14 mouse cellular contexts compared by ENCODE assay signal in genomic region chr7:49485292-49485847, GRCm38 (mm10).
DNase-seq lines count a peak whose midpoint lies in the region; ATAC-seq and TF ChIP-seq lines count a peak whose summit lies in the region.
"Had no signal": no experiment of that assay in that cellular context is flagged by ENCODE, and none has a peak within 500 bp of the region (broad histone marks: within the 10 kb centered on the region; RNA-seq: fewer than 3 reads in every experiment).

No protein-coding gene starts in this region.

- ATAC-seq in embryonic facial prominence, embryonic 11.5 days (replicated peaks; ENCODE audit: insufficient number of reproducible peaks, low FRiP score, low TSS enrichment, low read depth), result 0 out of 2 replicates have a peak, but pooled peaks have one; percentile 57
- peak; percentile 79 for ATAC-seq in midbrain, embryonic 11.5 days (ENCODE audit: low FRiP score)
- no peak for ATAC-seq in CD4-positive, CD25-positive, alpha-beta regulatory T cell, adult 4 months
- ATAC-seq: intestine, postnatal 0 days had no signal

- no peak overlapping the region for H3K4me2 ChIP-seq in embryonic facial prominence, embryonic 11.5 days (ENCODE audit: low read depth, low read length)
- peak overlapping the region; percentile 0 for H3K4me2 ChIP-seq in midbrain, embryonic 11.5 days
- H3K4me2 ChIP-seq: liver, embryonic 13.5 days had no signal

- no peak overlapping the region for H3K4me3 ChIP-seq in embryonic facial prominence, embryonic 11.5 days (ENCODE audit: low read depth, low read length)
- no peak overlapping the region for H3K4me3 ChIP-seq in embryonic facial prominence, embryonic 10.5 days
- H3K4me3 ChIP-seq in layer of hippocampus, adult 2 months, result peak overlapping the region; percentile 34
- peak overlapping the region; percentile 16; the same call in 1 of the 2 replicates for H3K4me3 ChIP-seq in forebrain, embryonic 10.5 days
- H3K4me3 ChIP-seq in midbrain, embryonic 11.5 days (ENCODE audit: low read depth, low read length), result no peak overlapping the region
- H3K4me3 ChIP-seq: erythroblast, embryonic 14.5 days; liver, embryonic 13.5 days had no signal

- DNase-seq in embryonic facial prominence, embryonic 11.5 days (ENCODE audit: low spot score), result peak; percentile 51
- DNase-seq in embryonic facial prominence, embryonic 10.5 days (ENCODE audit: low spot score), result no peak
- DNase-seq in layer of hippocampus, adult 2 months (ENCODE audit: low spot score in 2 of 2), result no peak
- DNase-seq in layer of hippocampus, adult 9-11 months, result no peak
- DNase-seq in forebrain, embryonic 10.5 days (ENCODE audit: extremely low spot score, low spot score), result no peak
- peak; percentile 94 for DNase-seq in midbrain, embryonic 11.5 days (ENCODE audit: low spot score, missing footprints)
- no peak for DNase-seq in gastrocnemius, postnatal 4 days (ENCODE audit: low spot score in 2 of 2)
- DNase-seq: adrenal gland, postnatal 14 days; liver, embryonic 13.5 days; spleen, adult 18-20 months; thymus, postnatal 14 days had no signal

- no peak for TF ChIP-seq CTCF in layer of hippocampus, adult 2 months (conservative IDR thresholded peaks at IDR 0.05)

- no peak overlapping the region for H3K27ac ChIP-seq in embryonic facial prominence, embryonic 11.5 days (replicated peaks; ENCODE audit: low read depth, low read length)
- H3K27ac ChIP-seq in embryonic facial prominence, embryonic 10.5 days (replicated peaks), result no peak overlapping the region
- H3K27ac ChIP-seq in layer of hippocampus, adult 2 months, result peak overlapping the region; percentile 87
- H3K27ac ChIP-seq in forebrain, embryonic 10.5 days, result 0 out of 2 replicates have a peak overlapping the region, but pooled peaks have one; percentile 56
- no peak overlapping the region for H3K27ac ChIP-seq in midbrain, embryonic 11.5 days (ENCODE audit: low read depth, low read length)
- H3K27ac ChIP-seq: liver, embryonic 13.5 days had no signal

- no peaks in the 10 kb centered on the region for H3K36me3 ChIP-seq in embryonic facial prominence, embryonic 11.5 days (replicated peaks; ENCODE audit: control insufficient read depth, insufficient read depth, low read depth, low read length)
- H3K36me3 ChIP-seq in embryonic facial prominence, embryonic 10.5 days (replicated peaks), result no peaks in the 10 kb centered on the region
- no peaks in the 10 kb centered on the region for H3K36me3 ChIP-seq in forebrain, embryonic 10.5 days (replicated peaks)
- H3K36me3 ChIP-seq in midbrain, embryonic 11.5 days (ENCODE audit: control insufficient read depth, insufficient read depth, low read length), result no peaks in the 10 kb centered on the region
- H3K36me3 ChIP-seq: liver, embryonic 13.5 days had no signal

- H3K27me3 ChIP-seq in embryonic facial prominence, embryonic 11.5 days (ENCODE audit: control insufficient read depth, insufficient read depth, low read length), result no peaks in the 10 kb centered on the region
- H3K27me3 ChIP-seq in embryonic facial prominence, embryonic 10.5 days (replicated peaks; ENCODE audit: low read depth, poor library complexity, severe bottlenecking), result peaks cover 59% of the 10 kb centered on the region
- H3K27me3 ChIP-seq in forebrain, embryonic 10.5 days (ENCODE audit: poor library complexity, severe bottlenecking), result peaks cover 77% of the 10 kb centered on the region
- peaks cover 17% of the 10 kb centered on the region for H3K27me3 ChIP-seq in midbrain, embryonic 11.5 days (ENCODE audit: control insufficient read depth, insufficient read depth, low read length)
- H3K27me3 ChIP-seq: liver, embryonic 13.5 days had no signal

- peak overlapping the region; percentile 5; the same call in 1 of the 2 replicates for H3K9ac ChIP-seq in embryonic facial prominence, embryonic 11.5 days (replicated peaks; ENCODE audit: low read length)
- no peak overlapping the region for H3K9ac ChIP-seq in midbrain, embryonic 11.5 days (ENCODE audit: low read length)
- H3K9ac ChIP-seq: liver, embryonic 13.5 days had no signal

- H3K9me3 ChIP-seq in embryonic facial prominence, embryonic 11.5 days (replicated peaks; ENCODE audit: control insufficient read depth, low read length), result no peaks in the 10 kb centered on the region
- no peaks in the 10 kb centered on the region for H3K9me3 ChIP-seq in embryonic facial prominence, embryonic 10.5 days
- H3K9me3 ChIP-seq in forebrain, embryonic 10.5 days, result no peaks in the 10 kb centered on the region
- no peaks in the 10 kb centered on the region for H3K9me3 ChIP-seq in midbrain, embryonic 11.5 days (ENCODE audit: control insufficient read depth, low read length)
- H3K9me3 ChIP-seq: liver, embryonic 13.5 days had no signal

- peaks cover 6% of the 10 kb centered on the region for H3K4me1 ChIP-seq in embryonic facial prominence, embryonic 11.5 days (ENCODE audit: control insufficient read depth, insufficient read depth, low read length)
- H3K4me1 ChIP-seq in embryonic facial prominence, embryonic 10.5 days, result peaks cover 40% of the 10 kb centered on the region
- H3K4me1 ChIP-seq in forebrain, embryonic 10.5 days, result peaks cover 39% of the 10 kb centered on the region
- H3K4me1 ChIP-seq in midbrain, embryonic 11.5 days (ENCODE audit: control insufficient read depth, insufficient read depth, low read length), result peaks cover 23% of the 10 kb centered on the region

- WGBS in embryonic facial prominence, embryonic 11.5 days, result 14% methylated on average over 9 of the region's 9 CpGs
- 15% methylated on average over 9 of the region's 9 CpGs for WGBS in embryonic facial prominence, embryonic 10.5 days
- 7% methylated on average over 9 of the region's 9 CpGs for WGBS in forebrain, embryonic 10.5 days
- 8% methylated on average over 9 of the region's 9 CpGs for WGBS in midbrain, embryonic 11.5 days

Comparison
In these comparisons a context has a peak if more than half of its experiments do, and no peak if none do; other contexts are left out.
1. DNase-seq: peak in embryonic facial prominence, embryonic 11.5 days (single experiment) and midbrain, embryonic 11.5 days (single experiment); none in embryonic facial prominence, embryonic 10.5 days (single experiment), layer of hippocampus, adult 2 months (0 of 2), layer of hippocampus, adult 9-11 months (single experiment), forebrain, embryonic 10.5 days (single experiment) and gastrocnemius, postnatal 4 days (0 of 2).
2. H3K27ac ChIP-seq: peak in layer of hippocampus, adult 2 months (single experiment) and forebrain, embryonic 10.5 days (single experiment); none in embryonic facial prominence, embryonic 11.5 days (single experiment), embryonic facial prominence, embryonic 10.5 days (single experiment) and midbrain, embryonic 11.5 days (single experiment).
3. H3K4me3 ChIP-seq: peak in layer of hippocampus, adult 2 months (single experiment) and forebrain, embryonic 10.5 days (single experiment); none in embryonic facial prominence, embryonic 11.5 days (single experiment), embryonic facial prominence, embryonic 10.5 days (single experiment) and midbrain, embryonic 11.5 days (single experiment).